Mouse (Mus musculus) hindlimb bud, embryonic 11.5 days (tissue): Measurements from ENCODE around the gene Smarca4.

Experiments used
- DNase-seq: peaks from one replicate; pipeline ENCODE4 v3.0.0-alpha.2; 2012; ENCODE audit warnings: low read depth, low spot score; ENCODE audit errors: extremely low spot score

Gene Smarca4

DNA sequence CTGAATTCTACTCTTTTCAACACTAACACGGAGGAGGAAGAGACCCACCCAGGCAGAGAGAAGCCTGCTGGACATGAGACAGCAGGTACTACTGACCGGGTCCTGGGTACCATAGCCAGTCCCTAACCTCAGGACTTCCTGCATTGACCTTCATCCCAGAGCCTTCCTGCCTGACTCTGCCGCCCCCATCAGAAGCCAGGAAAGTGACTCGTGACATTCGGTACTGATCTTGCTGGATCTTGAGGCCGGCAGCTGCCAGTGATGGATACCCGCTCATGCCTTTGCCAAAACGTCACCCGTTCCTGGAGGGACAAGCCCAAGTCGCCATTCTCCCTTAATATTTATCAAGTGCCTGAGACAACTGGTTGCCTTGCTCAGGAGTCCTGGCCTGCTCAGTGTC, 132.5 kb downstream of the Smarca4 start:
- DNase-seq = no peak

DNA sequence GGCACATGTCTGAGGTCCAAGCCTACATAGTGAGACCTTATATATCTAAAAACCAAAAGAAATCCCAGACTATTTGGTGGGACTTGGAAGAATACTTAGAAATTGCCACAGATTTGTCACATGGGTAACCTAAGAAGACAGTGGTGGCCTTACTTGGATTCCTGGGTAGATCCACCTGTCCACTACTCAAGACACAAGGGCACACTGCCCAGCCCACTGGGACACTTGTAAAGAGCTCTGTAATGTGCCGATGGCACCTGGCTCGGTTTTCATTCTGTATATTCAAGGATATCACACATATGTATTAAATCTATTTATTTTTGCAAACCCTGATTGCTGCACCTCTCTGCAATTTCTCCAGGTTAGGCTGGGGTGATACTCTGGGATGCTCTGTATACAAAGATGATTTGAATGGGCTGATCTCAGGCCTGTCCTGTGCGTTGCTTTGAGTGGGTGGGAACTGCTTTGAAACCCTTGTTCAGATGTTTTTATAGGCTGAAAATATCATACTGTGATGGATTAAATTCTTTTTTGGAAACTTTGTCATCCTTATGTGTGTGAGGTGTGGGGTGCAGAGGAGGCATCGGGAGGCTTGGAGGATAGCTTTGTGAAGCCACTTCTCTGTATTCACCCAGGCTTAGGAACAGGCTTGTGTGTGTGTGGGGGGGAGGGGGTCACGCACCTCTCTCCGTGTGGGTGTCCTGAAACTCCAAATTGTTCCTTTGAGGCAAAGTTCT, 133.6 kb downstream of the Smarca4 start:
- DNase-seq = no peak

DNA sequence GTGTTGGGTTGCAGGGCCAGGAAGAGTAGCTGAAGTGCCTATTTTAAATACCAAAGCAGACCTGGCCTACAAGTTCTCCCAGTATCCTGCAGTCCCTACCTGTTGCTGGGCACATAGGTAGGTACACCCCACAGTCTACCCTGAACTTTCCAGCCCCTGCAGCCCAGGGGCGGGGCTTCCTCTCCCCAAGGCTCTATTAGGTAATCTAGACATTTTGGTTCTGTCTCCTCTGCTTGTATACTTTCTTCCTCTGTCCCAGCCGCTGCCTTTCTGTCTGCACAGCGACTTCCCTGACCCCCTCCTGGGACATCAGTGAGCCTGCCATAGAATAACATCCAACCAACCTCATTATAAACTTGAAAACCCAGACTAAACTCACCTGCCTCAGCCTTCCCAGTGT, 134.4 kb downstream of the Smarca4 start:
- no peak for DNase-seq

DNA sequence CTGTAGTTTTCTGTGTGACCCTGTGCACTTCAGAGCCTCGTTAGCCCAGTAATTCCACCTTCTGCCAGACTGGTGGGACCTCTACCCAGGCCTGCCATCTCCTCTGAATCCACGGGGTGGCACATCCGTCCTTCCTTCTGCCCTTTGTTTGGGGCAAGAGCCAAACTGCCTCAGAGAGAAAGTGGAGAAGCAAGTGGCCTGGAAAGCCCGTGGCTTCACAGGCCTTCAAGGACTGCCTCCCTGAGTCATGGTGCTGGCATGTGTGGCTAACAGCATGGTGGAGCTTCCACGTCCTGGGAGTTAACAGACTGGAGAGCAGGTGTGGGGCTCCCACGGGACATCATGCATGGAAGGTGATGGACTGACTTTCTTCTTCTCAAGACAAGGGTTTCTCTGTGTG, 135.4 kb downstream of the Smarca4 start:
- no peak for DNase-seq

DNA sequence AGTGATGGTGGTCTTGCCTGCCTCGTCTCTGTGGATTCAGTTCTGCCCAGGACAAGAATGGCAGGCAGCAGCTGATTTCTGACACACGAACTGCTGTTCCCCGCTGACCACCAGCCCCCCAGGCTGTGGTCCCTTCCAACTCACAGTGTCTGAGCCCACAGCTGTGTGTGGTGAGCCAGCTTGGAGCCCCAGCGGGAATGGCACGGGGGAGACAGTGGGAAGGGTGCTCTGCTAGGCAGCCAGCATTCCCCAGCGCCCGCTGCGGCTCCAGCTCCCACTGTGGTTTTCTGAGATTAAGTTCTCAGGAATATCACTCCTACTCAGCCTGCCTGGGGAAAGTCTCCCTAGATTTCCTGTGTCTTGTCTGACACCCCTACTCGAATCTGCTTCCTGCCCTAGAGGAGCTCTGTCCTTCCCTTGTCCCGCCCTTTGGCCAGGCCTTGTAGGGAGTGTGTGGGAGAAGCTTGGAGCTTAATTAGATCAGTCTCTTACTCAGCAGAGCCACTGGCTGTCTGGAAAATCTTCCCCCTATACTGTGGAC, 136.4 kb downstream of the Smarca4 start:
- DNase-seq = no peak
